Mouse (Mus musculus) c-Kit-positive CD71-positive TER-119-positive erythroid progenitor cells, embryonic 14.5 days (primary cell): ENCODE measurements around the gene Kcnn3.

Experiments used
- DNase-seq: peaks from one replicate; pipeline ENCODE4 v3.0.0-alpha.2; 2013; ENCODE audit warnings: low spot score

The Kcnn3 gene

GRCm38 (mm10) chr3:89519894-89520293 is at the start of gene Kcnn3:
TSS of gene Kcnn3 (plus strand) at chr3:89520164.
- peak; percentile 38 for DNase-seq

- no peak for DNase-seq
Observed at GRCm38 (mm10) chr3:89472280-89472679, 47.7 kb upstream of the Kcnn3 start.

DNA sequence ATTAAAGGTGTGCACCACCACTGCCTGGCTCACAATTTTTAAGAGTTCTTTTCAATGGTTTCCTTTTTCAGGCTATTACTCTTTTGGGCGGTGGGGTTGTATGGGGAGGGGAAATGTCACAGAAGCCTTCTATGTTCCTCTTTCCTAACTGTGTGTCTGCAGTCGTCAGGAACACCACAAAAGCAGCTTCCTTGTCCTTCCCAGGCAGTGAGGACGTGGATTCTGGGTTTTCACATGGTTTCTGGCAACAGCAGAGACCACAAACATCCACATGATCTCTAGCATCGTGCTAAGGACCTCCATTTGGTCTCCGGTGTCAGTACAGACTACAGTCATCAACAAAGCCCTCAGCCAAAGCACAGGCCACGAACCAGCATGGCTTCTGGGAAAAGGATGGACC is 46.1 kb upstream of the Kcnn3 start:
- DNase-seq = no peak

DNA sequence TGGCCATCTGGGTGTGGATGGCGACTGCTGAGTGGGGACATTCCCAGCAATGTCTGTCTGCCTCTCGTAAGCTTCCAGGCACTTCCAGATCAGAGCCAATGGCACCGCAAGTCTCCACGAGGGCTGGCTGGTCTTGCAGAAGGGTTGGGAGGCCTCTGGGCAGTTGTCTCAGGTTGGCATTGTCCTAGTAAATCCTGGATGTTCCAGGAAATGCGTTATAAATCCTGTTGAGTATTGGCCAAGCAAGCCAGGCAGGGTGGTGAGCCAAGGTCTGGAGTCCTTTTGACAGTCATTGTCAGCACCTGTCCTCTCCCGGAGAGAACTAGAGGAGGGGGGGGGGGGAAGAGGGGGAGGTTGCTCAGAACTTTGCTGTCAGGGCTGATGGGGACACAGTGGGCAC is 40.9 kb upstream of the Kcnn3 start:
- no peak for DNase-seq

DNA sequence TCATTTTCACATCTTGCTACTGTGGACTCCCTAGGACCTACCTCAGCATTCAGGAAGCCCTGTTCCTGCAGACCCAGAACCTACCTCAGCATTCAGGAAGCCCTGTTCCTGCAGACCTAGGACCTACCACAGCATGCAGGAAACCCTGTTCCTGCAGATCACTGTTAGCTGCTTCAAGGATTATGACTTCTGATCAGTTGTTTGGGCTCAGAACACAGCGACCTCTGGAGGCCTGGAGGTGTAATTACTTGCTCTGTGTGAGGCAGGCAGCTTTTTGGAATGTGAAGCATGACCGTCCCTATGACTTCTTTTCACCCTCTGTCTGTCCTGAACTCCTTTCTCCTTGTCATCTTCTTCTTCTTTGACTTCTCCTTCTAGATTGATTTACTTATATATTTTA is 38.5 kb upstream of the Kcnn3 start:
- peak; percentile 49 for DNase-seq

DNA sequence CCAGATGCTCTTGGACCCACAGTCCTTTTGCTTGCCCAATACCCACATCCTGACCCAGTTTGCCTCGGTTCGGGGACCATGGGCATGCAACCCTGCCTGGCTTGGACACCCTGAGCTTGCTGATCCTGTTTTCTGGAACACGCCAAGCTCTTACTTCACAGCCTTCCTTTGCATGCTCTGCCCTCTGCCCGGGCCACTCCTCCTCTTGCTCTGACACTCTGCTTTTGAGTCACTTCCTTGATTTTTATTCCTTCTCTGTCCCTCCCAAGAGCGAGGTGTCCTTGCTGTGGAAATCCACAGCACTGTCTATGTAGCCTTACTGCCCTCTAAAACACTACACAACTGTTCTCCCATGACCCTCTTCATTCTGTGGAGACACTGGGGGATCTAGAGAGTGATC is 37.7 kb upstream of the Kcnn3 start:
- DNase-seq = no peak

- DNase-seq = peak; percentile 53
Observed at GRCm38 (mm10) chr3:89484766-89485524, 35.0 kb upstream of the Kcnn3 start.

DNA sequence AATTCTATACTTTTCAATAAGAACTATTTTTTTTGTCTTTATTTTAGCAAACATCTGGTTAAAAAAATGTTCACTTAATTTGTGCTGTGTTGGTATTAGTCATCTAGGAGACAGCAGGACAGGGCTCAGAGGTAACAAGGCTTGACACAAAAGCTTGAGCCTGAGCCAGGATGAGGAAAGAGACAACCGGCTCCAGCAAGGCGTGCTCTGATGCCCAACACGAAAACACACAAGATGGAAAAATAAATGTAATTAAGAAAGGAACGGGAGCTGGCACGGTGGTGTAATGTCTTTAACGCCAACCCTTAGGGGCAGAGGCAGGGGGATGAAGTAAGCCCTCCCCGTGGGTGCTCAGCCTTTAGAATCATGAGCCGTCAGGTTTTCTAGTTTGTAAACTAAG is 33.9 kb upstream of the Kcnn3 start:
- DNase-seq = no peak

DNA sequence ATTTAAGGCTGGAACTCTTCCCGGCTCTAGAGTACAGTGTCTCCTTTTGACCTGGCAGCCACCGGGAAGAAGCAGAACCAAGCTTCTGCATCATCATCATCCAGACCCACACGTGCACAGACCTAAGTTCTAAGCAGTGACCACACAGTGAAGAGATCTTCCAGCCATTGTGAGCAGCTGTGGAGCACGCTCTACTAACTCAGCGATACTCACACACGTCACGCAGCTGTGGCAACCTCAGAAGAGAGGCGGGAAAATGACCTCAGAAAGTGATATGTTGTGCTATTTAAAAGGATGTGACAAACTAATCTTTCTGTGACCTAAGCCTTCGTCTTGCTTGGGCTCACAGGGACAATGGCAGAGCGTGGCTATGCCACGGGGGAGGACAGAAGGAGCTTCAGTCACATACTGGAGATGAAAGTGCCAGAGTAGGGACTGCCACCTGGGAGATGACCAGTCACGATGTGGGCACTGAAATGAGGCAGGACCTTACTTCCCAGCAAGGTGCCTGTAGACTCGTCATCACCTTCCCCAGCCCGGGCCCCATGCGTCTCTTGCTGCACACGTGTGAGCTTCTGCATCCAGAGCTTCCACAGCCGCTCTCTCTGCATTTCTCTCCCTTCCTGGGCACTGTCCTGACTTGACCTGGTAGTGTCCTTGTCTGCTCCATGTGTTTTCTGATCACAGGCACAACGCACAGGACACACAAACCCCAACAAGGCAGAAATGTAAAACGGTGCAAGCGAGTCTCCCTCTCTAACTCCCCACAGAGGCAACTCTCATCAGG is 32.9 kb upstream of the Kcnn3 start:
- no peak for DNase-seq

GRCm38 (mm10) chr3:89490790-89491189 is 29.2 kb upstream of the Kcnn3 start:
- DNase-seq = no peak

DNA sequence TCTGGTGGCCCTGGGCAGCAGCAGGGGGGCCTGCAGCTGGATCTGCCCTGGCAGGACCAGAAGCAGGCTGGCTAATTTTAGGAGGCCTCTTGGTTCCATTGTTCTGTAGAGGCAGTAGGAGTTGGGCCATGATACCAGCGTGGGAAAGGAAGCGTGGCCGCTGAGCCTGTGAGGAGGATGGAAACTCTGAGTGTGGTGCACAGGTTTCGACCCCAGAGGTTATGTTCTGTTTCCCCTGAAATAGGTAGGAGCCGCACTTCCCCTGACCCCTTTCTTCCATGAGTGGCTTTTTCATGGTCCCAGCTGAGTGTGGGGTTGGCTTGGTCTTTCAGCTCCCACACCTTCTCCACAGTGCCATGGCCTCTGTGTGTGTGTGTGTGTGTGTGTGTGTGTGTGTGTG is 28.4 kb upstream of the Kcnn3 start:
- DNase-seq = no peak

GRCm38 (mm10) chr3:89492701-89493151 is 27.2 kb upstream of the Kcnn3 start:
- no peak for DNase-seq

- no peak for DNase-seq
Observed at GRCm38 (mm10) chr3:89494630-89495029, 25.3 kb upstream of the Kcnn3 start.

- no peak for DNase-seq
Observed at GRCm38 (mm10) chr3:89496366-89496765, 23.6 kb upstream of the Kcnn3 start.

DNA sequence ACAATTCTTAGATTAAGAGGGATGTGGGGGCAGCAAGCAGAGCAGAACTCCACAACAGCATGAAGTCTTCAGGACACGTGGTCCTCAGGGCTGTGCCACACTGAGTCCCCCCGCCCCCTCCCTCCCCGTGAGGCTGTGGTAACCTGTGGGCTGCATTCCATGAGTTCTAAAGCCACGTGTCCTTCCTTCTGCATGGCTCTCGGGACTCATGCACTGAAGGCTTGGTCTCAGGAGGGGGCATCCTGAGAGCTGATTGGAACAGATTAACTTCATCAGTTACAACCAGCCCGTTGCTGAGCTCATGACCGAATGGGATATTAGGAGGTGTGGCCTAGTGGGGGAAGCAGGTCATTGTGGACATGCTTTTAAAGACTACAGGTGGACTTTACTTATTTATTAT is 20.3 kb upstream of the Kcnn3 start:
- no peak for DNase-seq

GRCm38 (mm10) chr3:89501486-89501885 is 18.5 kb upstream of the Kcnn3 start:
- DNase-seq = no peak

DNA sequence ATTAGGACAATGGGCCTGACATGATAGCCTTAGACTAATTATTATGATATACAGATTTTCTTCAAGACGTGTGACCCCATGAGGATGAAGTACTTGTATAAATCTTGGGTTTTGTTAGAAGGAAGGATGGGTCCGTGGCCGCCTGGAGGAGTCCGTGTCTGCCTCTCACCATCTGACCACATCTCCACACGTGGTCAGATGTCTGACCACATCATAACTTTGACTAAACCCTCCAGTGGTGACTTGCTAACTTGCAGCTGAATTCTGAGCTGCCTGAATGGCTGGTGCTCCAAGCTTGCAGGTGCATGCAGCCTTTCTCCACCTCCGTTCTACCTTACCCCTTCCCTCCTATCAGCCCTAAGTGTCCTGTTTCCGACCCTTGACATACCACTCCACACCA is 17.4 kb upstream of the Kcnn3 start:
- no peak for DNase-seq

GRCm38 (mm10) chr3:89508041-89508440 is 11.9 kb upstream of the Kcnn3 start:
- no peak for DNase-seq

DNA sequence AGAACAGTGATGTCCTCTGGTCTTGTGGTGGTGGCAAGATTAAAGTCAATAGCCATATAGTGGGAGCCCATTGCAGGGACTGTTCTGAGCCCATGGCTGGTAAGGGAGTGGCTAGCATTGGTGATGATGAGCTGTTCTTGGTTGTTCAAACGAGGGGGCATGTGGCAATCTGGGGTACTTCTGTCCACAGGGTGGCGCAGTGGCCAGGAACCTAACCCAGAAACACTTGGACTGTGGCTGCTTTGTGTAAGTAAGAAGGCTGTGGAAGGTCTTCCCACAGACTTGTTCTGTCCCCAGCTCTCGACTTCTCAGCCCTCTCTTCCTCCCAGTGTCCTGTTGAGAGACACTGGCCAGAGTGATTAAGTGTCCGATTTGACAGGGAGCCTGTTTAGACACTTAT is 9.0 kb upstream of the Kcnn3 start:
- DNase-seq = peak; percentile 14

GRCm38 (mm10) chr3:89511400-89511799 is 8.6 kb upstream of the Kcnn3 start:
- DNase-seq = no peak

- DNase-seq = no peak
Observed at GRCm38 (mm10) chr3:89512225-89512624, 7.7 kb upstream of the Kcnn3 start.

DNA sequence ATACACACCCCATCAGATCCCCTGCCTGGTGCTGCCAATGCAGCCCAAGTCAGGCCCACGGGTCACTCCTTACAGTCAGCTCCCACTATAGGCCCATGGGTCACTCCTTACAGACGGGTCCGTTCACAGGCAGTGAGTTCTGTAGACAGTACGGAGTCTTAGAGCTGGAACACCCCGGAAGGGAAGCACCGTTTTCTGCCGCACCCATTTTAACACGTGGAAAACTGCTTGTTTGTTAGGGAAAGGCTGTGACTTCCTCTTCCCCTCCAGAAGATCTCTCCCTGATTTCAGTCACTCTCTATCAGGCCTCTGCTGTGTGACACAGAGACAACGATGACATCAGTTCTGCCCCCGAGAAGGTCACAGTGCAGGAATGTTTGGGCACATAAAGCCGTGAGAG is 4.5 kb upstream of the Kcnn3 start:
- no peak for DNase-seq

DNA sequence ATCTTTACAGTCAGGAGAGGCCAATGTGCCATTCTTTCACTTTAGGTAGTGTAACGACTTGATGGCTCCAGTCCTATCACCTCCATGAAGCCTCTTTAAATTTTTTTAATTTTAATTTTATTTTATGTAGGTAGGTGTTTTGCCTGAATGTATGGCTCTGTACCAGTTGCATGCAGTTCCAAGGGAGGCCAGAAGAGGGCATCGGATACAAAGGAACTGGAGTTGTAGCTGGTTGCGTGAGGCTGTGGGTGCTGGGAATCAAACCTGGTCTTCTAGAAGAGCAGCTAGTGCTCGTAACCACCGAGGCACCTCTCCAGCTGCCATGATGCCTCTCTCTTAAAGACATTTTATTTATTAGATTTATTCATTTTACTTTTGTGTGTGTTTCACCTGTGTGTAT is 3.6 kb upstream of the Kcnn3 start:
- DNase-seq = no peak
